Mouse (Mus musculus) C2C12 (cell line): ENCODE measurements around the gene Tubgcp4. TPM values are rescaled to one million over a fixed set of nuclear protein-coding genes. Genes with fewer than 3 reads are reported as not detected.

Experiments
- H3K27me3 ChIP-seq: one replicate; pipeline ENCODE4 v1.6.1; 2011; ENCODE audit not compliant: control insufficient read depth, insufficient read depth, insufficient read length
- H3K36me3 ChIP-seq: one replicate; pipeline ENCODE4 v1.6.1; 2011; ENCODE audit not compliant: control insufficient read depth, insufficient read depth
- H3K4me3 ChIP-seq: one replicate; pipeline ENCODE4 v1.5.1; 2011; ENCODE audit warnings: mild to moderate bottlenecking, control low read depth; ENCODE audit not compliant: poor library complexity, insufficient read depth, severe bottlenecking
- H3K79me2 ChIP-seq: one replicate; pipeline ENCODE4 v1.6.1; 2011; ENCODE audit not compliant: control insufficient read depth, insufficient read depth
- H3K79me3 ChIP-seq: one replicate; pipeline ENCODE4 v1.6.1; 2011; ENCODE audit warnings: low read depth, control low read depth
- H3ac ChIP-seq: one replicate; pipeline ENCODE3; 2011; ENCODE audit warnings: low read depth; ENCODE audit not compliant: control insufficient read depth, insufficient read length
- CEBPB ChIP-seq: IDR thresholded peaks from one replicate; pipeline ENCODE4 v1.6.1; 2011; ENCODE audit warnings: low read depth, mild to moderate bottlenecking, control low read depth, moderate library complexity
- CTCF ChIP-seq: IDR thresholded peaks from one replicate; pipeline ENCODE4 v1.5.1; 2011; ENCODE audit not compliant: control insufficient read depth, insufficient read depth, insufficient read length
- FOSL1 ChIP-seq: IDR thresholded peaks from one replicate; pipeline ENCODE4 v1.8.0; 2011; ENCODE audit warnings: mild to moderate bottlenecking, low read length; ENCODE audit not compliant: poor library complexity, insufficient read depth, severe bottlenecking
- MAX ChIP-seq: IDR thresholded peaks from one replicate; pipeline ENCODE4 v1.6.1; 2011; ENCODE audit warnings: mild to moderate bottlenecking, control low read depth
- MYOD1 ChIP-seq: IDR thresholded peaks from one replicate; pipeline ENCODE4 v1.6.1; 2011; ENCODE audit warnings: low read depth; ENCODE audit not compliant: control insufficient read depth, insufficient read length
- MYOG ChIP-seq: IDR thresholded peaks from one replicate; pipeline ENCODE4 v1.6.1; 2011; ENCODE audit not compliant: control insufficient read depth, insufficient read length; ENCODE audit errors: extremely low read depth
- USF1 ChIP-seq: IDR thresholded peaks from one replicate; pipeline ENCODE4 v1.6.1; 2011; ENCODE audit warnings: low read depth, mild to moderate bottlenecking, control low read depth, moderate library complexity
- polyA plus RNA-seq: library from polyadenylated mRNA; unstranded; fragments of >200 nt; fragmentation: generic; extraction: Trizol; gene quantifications from one replicate; pipeline ENCODE4 v1.2.1, GENCODE M21; 2012; ENCODE audit warnings: missing spikeins

The Tubgcp4 gene
- polyA plus RNA-seq, 1 experiment = 16.7 TPM

DNA sequence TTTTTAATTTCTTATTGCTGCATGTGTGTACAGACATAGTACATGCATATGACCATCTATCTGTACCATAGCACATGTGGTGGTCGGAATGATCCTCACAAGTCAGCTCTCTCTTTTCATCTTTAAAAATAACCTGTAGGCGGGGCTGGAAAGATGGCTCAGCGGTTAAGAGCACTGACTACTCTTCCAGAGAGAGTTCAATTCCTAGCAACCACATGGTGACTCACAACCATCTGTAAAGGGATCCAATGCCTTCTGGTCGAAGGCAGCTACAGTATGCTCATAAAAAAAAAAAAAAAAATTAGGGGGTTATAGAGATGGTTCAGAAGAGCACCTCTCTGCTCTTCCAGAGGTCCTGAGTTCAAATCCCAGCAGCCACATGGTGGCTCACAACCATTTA lies 69.0 kb downstream of the Tubgcp4 start:
- H3K36me3 ChIP-seq = peaks cover 40% of the 10 kb centered on the region
- H3K27me3 ChIP-seq = no peaks in the 10 kb centered on the region
- no peak for TF ChIP-seq MYOG
- TF ChIP-seq FOSL1 = no peak
- TF ChIP-seq CEBPB = no peak
- no peak for TF ChIP-seq CTCF
- no peak for TF ChIP-seq USF1
- no peak for TF ChIP-seq MAX
- no peak for TF ChIP-seq MYOD1
- no peak overlapping the region for H3ac ChIP-seq
- H3K79me3 ChIP-seq = no peaks in the 10 kb centered on the region
- no peaks in the 10 kb centered on the region for H3K79me2 ChIP-seq
- H3K4me3 ChIP-seq = no peak overlapping the region

- Histone ChIP-seq H3K27me3 (no peaks in the 10 kb centered on the region), H3K79me3 (no peaks in the 10 kb centered on the region), H3ac (no peak overlapping the region), H3K4me3 (no peak overlapping the region), H3K36me3 (peaks cover 56% of the 10 kb centered on the region), H3K79me2 (no peaks in the 10 kb centered on the region)
- TF ChIP-seq CTCF = no peak
- TF ChIP-seq MYOD1 = no peak
- no peak for TF ChIP-seq MYOG
- TF ChIP-seq MAX = no peak
- no peak for TF ChIP-seq FOSL1
- TF ChIP-seq USF1 = no peak
- no peak for TF ChIP-seq CEBPB
Observed at GRCm38 (mm10) chr2:121244099-121244498, 73.6 kb downstream of the Tubgcp4 start.

Other genes with a start within 250 kb of the Tubgcp4 start
- gene Ubr1, start 199.9 kb upstream of the Tubgcp4 start, polyA plus RNA-seq = 5.6 TPM
- 4.9 TPM for gene Tmem62, start 193.6 kb upstream of the Tubgcp4 start, polyA plus RNA-seq
- gene Ccndbp1, start 162.3 kb upstream of the Tubgcp4 start, polyA plus RNA-seq = 21.1 TPM
- gene Epb42, start 133.6 kb upstream of the Tubgcp4 start, polyA plus RNA-seq = not detected
- 0.13 TPM for gene Tgm5, start 84.8 kb upstream of the Tubgcp4 start, polyA plus RNA-seq
- not detected for gene Tgm7, start 60.9 kb upstream of the Tubgcp4 start, polyA plus RNA-seq
- gene Adal, start 30.2 kb upstream of the Tubgcp4 start, polyA plus RNA-seq = 1.6 TPM
- gene Lcmt2, start 30.0 kb upstream of the Tubgcp4 start, polyA plus RNA-seq = 3.6 TPM
- gene Zscan29, start 471 bp downstream of the Tubgcp4 start, polyA plus RNA-seq = 3.1 TPM
- 13.3 TPM for gene Trp53bp1, start 100.8 kb downstream of the Tubgcp4 start, polyA plus RNA-seq
- 23.9 TPM for gene Map1a, start 118.9 kb downstream of the Tubgcp4 start, polyA plus RNA-seq
- gene Ppip5k1, start 184.7 kb downstream of the Tubgcp4 start, polyA plus RNA-seq = 5.8 TPM
- gene Ckmt1, start 187.1 kb downstream of the Tubgcp4 start, polyA plus RNA-seq = 0.23 TPM
- not detected for gene Strc, start 216.5 kb downstream of the Tubgcp4 start, polyA plus RNA-seq
- 214 TPM for gene Pdia3, start 243.1 kb downstream of the Tubgcp4 start, polyA plus RNA-seq
- gene Catsper2, start 243.1 kb downstream of the Tubgcp4 start, polyA plus RNA-seq = 0.92 TPM